Mouse (Mus musculus) liver, adult 2 months (tissue): ENCODE results near the gene Nts.

Experiments used
- CTCF ChIP-seq: fragments of 200-500 bp; IDR thresholded peaks from 2 replicates; pipeline ENCODE4 v1.5.1; 2011; ENCODE audit warnings: low read depth, low read length, control low read depth
- POLR2A ChIP-seq: fragments of 200-500 bp; IDR thresholded peaks from 2 replicates; pipeline ENCODE4 v1.6.1; 2011; ENCODE audit warnings: low read length, control low read depth; ENCODE audit not compliant: insufficient read depth; ENCODE audit errors: extremely low read depth

DNA sequence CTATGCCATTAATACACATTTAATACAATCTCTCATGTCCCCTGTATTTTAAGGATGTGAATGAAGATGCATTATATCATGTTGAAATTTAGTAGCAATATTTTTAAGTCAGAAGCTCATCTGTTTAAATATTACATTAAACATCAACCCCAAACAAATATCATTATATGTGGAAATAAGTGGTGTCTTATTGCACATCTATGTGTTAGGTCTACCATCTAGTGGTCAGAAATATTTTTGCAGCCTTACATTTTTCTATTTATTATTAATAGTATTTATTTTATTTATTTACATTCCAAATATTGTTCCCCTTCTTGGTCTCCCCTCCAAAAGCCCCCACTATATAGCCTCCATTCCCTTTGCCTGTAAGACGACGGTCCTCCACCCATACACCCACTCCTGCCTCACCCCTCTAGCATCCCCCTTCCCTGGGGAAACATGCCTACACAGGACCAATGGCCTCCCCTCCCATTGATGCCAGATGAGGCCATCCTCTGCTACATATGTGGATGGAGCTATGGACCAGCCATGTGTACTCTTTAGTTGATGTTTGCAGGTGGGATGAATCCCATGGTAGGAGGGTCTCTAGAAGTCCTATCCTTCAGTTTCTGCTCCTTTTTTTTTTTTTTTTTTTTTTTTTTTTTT, 45.3 kb downstream of the Nts start:
- TF ChIP-seq POLR2A (no peak), CTCF (no peak)
